Comparison of ENCODE assay signal across 8 mouse cellular contexts in the genomic region with DNA sequence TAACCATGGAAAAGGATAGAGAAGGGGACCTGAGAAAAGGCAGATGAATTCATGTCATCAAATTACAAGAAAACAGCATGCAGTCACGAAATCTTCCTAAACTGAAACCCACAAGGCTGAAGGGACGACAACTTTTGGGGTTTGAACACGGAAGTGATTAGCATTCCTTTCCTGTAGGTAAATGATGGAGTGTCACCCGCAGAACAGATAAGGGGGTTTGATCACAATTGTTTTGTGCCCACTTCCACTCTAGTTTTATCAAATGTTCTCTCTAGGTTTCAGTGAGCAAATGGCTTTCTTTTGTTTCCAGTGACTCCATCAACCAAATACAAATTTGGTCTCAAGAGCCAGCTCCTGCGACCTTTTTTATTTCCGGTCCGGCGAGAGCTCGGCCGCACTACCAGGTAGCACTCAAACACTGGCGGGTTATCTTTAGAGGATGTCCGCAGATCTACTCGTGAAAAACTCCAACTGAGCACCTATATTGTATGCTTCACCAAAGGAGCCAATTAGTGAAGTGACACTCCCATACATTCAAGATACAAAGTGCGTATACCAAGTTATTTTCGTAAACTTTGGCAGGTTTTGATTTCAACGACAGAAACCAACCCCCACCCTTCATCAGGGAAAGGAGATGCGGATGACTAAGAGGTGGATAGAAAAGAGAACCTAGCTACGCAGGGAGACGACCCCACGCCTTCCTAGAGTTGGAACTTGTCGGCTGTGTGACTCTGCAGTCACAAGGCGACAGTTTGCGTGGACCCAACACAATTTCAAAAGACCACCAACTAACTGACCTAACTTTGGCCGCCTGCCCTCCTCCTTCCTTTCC. TPM values are rescaled to one million over a fixed set of nuclear protein-coding genes. Genes with fewer than 3 reads are reported as not detected.
DNase-seq lines count a peak whose midpoint lies in the region; ATAC-seq and TF ChIP-seq lines count a peak whose summit lies in the region.

No protein-coding gene starts in this region.

- ATAC-seq in hindbrain, postnatal 0 days: peak; percentile 10; the same call in 1 of the 2 replicates
- ATAC-seq in midbrain, embryonic 15.5 days (replicated peaks): peak; percentile 5; the same call in 1 of the 2 replicates

- H3K27me3 ChIP-seq in hindbrain, postnatal 0 days (ENCODE audit: insufficient read depth, low read length): no peaks in the 10 kb centered on the region
- H3K27me3 ChIP-seq in midbrain, embryonic 15.5 days (replicated peaks): no peaks in the 10 kb centered on the region

- H3K36me3 ChIP-seq in hindbrain, postnatal 0 days (ENCODE audit: insufficient read depth, low read length): no peaks in the 10 kb centered on the region
- no peaks in the 10 kb centered on the region for H3K36me3 ChIP-seq in midbrain, embryonic 15.5 days (replicated peaks)

- H3K4me2 ChIP-seq in hindbrain, postnatal 0 days (ENCODE audit: low read depth, low read length): peak overlapping the region; percentile 86
- H3K4me2 ChIP-seq in midbrain, embryonic 15.5 days: peak overlapping the region; percentile 75

- peak overlapping the region; percentile 96 for H3K9ac ChIP-seq in hindbrain, postnatal 0 days (replicated peaks; ENCODE audit: low read length)
- peak overlapping the region; percentile 91 for H3K9ac ChIP-seq in midbrain, embryonic 15.5 days

- peak overlapping the region; percentile 79 for H3K4me3 ChIP-seq in hindbrain, postnatal 0 days (ENCODE audit: low read length)
- peak overlapping the region; percentile 85 for H3K4me3 ChIP-seq in midbrain, embryonic 15.5 days

- 10% methylated on average over 24 of the region's 24 CpGs for WGBS in hindbrain, postnatal 0 days
- whole genome bisulfite sequencing in midbrain, embryonic 15.5 days: 11% methylated on average over 24 of the region's 24 CpGs

- H3K27ac ChIP-seq in hindbrain, postnatal 0 days: peak overlapping the region; percentile 82
- peak overlapping the region; percentile 71; the same call in 1 of the 2 replicates for H3K27ac ChIP-seq in midbrain, embryonic 15.5 days

- TF ChIP-seq CTCF in hindbrain, postnatal 0 days (IDR thresholded peaks at IDR 0.05; ENCODE audit: low read depth): no peak

- no peaks in the 10 kb centered on the region for H3K9me3 ChIP-seq in hindbrain, postnatal 0 days (ENCODE audit: low read length)
- H3K9me3 ChIP-seq in midbrain, embryonic 15.5 days: no peaks in the 10 kb centered on the region

- H3K4me1 ChIP-seq in hindbrain, postnatal 0 days (ENCODE audit: insufficient read depth, low read length): peaks cover 8% of the 10 kb centered on the region; the same call in 1 of the 2 replicates
- peaks cover 16% of the 10 kb centered on the region for H3K4me1 ChIP-seq in midbrain, embryonic 15.5 days

- peak; percentile 38 for DNase-seq in cerebellum, adult 11-12 months
- DNase-seq in cerebellum, adult 18-20 months: no peak
- DNase-seq in thymus, postnatal 25 days: peak; percentile 8
- DNase-seq in thymus, postnatal 10 days (ENCODE audit: low spot score in 2 of 2): no peak
- no peak for DNase-seq in hindbrain, postnatal 0 days (ENCODE audit: low spot score)
- DNase-seq in adrenal gland, postnatal 10 days: no peak
- no peak for DNase-seq in kidney, adult 9 months

RNA-seq across cellular contexts. Expression of a gene that starts 2.1 kb away (rescaled TPM):
- 82.7 and 93.6 TPM in 2 replicates for total RNA-seq in hindbrain, postnatal 0 days (2014; rRNA removed)
- polyA plus RNA-seq in hindbrain, postnatal 0 days (2015; fragmentation: Nextera tagmentation; extraction: Ambion mirVana): 325 and 326 TPM in 2 replicates
- 262 and 275 TPM in 2 replicates for polyA plus RNA-seq in midbrain, embryonic 15.5 days (2015; fragmentation: Nextera tagmentation; extraction: Ambion mirVana)
- 100 to 1,000 TPM; 163 to 176 TPM for total RNA-seq in adrenal gland, postnatal 10 days (2021)

RNA-seq across cellular contexts. Expression of a gene that starts 8.1 kb away (rescaled TPM):
- 1.9 and 4.3 TPM in 2 replicates for total RNA-seq in hindbrain, postnatal 0 days (2014; rRNA removed)
- polyA plus RNA-seq in hindbrain, postnatal 0 days (2015; fragmentation: Nextera tagmentation; extraction: Ambion mirVana): 1.0 and 1.3 TPM in 2 replicates
- polyA plus RNA-seq in midbrain, embryonic 15.5 days (2015; fragmentation: Nextera tagmentation; extraction: Ambion mirVana): 2.6 and 3.3 TPM in 2 replicates
- under 1 TPM in 1 of 2 experiments, not detected in 1; 0.06 TPM for total RNA-seq in adrenal gland, postnatal 10 days (2021)

RNA-seq across cellular contexts. Expression of a gene that starts 33.0 kb away (rescaled TPM):
- 10.0 and 13.1 TPM in 2 replicates for total RNA-seq in hindbrain, postnatal 0 days (2014; rRNA removed)
- polyA plus RNA-seq in hindbrain, postnatal 0 days (2015; fragmentation: Nextera tagmentation; extraction: Ambion mirVana): 4.7 and 5.1 TPM in 2 replicates
- polyA plus RNA-seq in midbrain, embryonic 15.5 days (2015; fragmentation: Nextera tagmentation; extraction: Ambion mirVana): 11.1 and 11.6 TPM in 2 replicates
- total RNA-seq in adrenal gland, postnatal 10 days (2021): 1 to 10 TPM; 3.2 to 3.3 TPM

RNA-seq across cellular contexts. Expression of a gene that starts 53.3 kb away (rescaled TPM):
- total RNA-seq in hindbrain, postnatal 0 days (2014; rRNA removed): 7.2 and 8.8 TPM in 2 replicates
- 2.8 and 3.5 TPM in 2 replicates for polyA plus RNA-seq in hindbrain, postnatal 0 days (2015; fragmentation: Nextera tagmentation; extraction: Ambion mirVana)
- polyA plus RNA-seq in midbrain, embryonic 15.5 days (2015; fragmentation: Nextera tagmentation; extraction: Ambion mirVana): 2.9 and 3.7 TPM in 2 replicates
- under 1 TPM; 0.39 to 0.66 TPM for total RNA-seq in adrenal gland, postnatal 10 days (2021)

RNA-seq across cellular contexts. Expression of a gene that starts 55.9 kb away (rescaled TPM):
- total RNA-seq in hindbrain, postnatal 0 days (2014; rRNA removed): 72.4 and 78.5 TPM in 2 replicates
- polyA plus RNA-seq in hindbrain, postnatal 0 days (2015; fragmentation: Nextera tagmentation; extraction: Ambion mirVana): 41.3 and 43.9 TPM in 2 replicates
- polyA plus RNA-seq in midbrain, embryonic 15.5 days (2015; fragmentation: Nextera tagmentation; extraction: Ambion mirVana): 37.3 and 43.7 TPM in 2 replicates
- 1 to 10 TPM; 3.9 to 6.7 TPM for total RNA-seq in adrenal gland, postnatal 10 days (2021)

Comparison
In these comparisons a context has a peak if more than half of its experiments do, and no peak if none do; other contexts are left out.
1. DNase-seq: peak in cerebellum, adult 11-12 months (single experiment) and thymus, postnatal 25 days (single experiment); none in cerebellum, adult 18-20 months (0 of 2), thymus, postnatal 10 days (0 of 2), hindbrain, postnatal 0 days (single experiment), adrenal gland, postnatal 10 days (single experiment) and kidney, adult 9 months (single experiment).